Mouse (Mus musculus): ENCODE data around the gene Opcml. TPM values are rescaled to one million over a fixed set of nuclear protein-coding genes. Genes with fewer than 3 reads are reported as not detected.

Gene Opcml
- polyA plus RNA-seq, 1 experiment = 0.02 TPM

DNA sequence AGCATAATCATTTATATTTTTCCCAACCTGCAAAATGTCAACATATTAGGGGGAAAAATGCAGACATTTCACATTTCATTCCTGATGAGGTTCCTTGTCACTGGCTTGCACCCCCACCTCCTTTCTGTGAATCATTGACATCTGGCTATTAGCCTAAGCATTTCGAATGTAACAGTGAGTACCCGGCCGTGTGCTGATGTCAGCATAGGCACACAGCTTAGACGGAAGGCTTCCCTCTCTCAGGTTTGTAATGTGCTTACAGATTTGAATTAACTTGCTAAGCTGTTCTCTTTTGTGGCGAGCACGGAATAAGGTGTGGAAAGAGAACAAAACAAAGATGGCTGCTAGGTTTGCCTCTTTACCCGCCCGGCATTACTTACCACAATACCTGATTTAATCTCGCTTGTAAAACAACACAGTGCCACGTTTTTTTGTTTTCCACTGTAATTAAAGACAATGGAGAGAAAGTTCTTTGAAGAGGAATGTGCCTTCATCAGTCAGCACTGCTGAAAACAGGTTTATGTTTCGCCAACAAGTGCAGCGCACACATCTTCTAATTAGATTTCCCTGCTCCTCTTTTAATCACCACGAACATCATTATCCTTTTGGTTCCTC, 1121.1 kb downstream of the Opcml start:
- Histone ChIP-seq H3K27me3 (ENCODE audit: control insufficient read depth, insufficient read depth, low read length) (no peaks in the 10 kb centered on the region), H3K4me3 (ENCODE audit: extremely low read depth, insufficient read depth, insufficient read length) (no peak overlapping the region), H3K36me3 (ENCODE audit: control insufficient read depth, insufficient read depth, low read length) (no peaks in the 10 kb centered on the region), H3K27ac (ENCODE audit: insufficient read depth, low read length) (no peak overlapping the region), H3K4me1 (ENCODE audit: control insufficient read depth, insufficient read depth, insufficient read length) (no peaks in the 10 kb centered on the region)
- no peak for TF ChIP-seq CTCF (IDR thresholded peaks at IDR 0.05; ENCODE audit: extremely low read depth, insufficient read depth, insufficient read length, insufficient replicate concordance)
- no peak for TF ChIP-seq POLR2A (IDR thresholded peaks at IDR 0.05; ENCODE audit: low read depth, low read length)
- no peak for DNase-seq (ENCODE audit: low read depth in 1 of 2, low spot score in 2 of 2)
- 78% methylated on average over 13 of the region's 13 CpGs for WGBS

GRCm38 (mm10) chr9:28932069-28932468, 1141.5 kb downstream of the Opcml start:
- Histone ChIP-seq H3K36me3 (ENCODE audit: control insufficient read depth, insufficient read depth, low read length) (no peaks in the 10 kb centered on the region), H3K4me1 (ENCODE audit: control insufficient read depth, insufficient read depth, insufficient read length) (no peaks in the 10 kb centered on the region), H3K27ac (ENCODE audit: insufficient read depth, low read length) (no peak overlapping the region), H3K4me3 (ENCODE audit: extremely low read depth, insufficient read depth, insufficient read length) (no peak overlapping the region), H3K27me3 (ENCODE audit: control insufficient read depth, insufficient read depth, low read length) (no peaks in the 10 kb centered on the region)
- whole genome bisulfite sequencing = 70% methylated on average over 2 of the region's 2 CpGs
- no peak for TF ChIP-seq CTCF (IDR thresholded peaks at IDR 0.05; ENCODE audit: extremely low read depth, insufficient read depth, insufficient read length, insufficient replicate concordance)
- no peak for TF ChIP-seq POLR2A (IDR thresholded peaks at IDR 0.05; ENCODE audit: low read depth, low read length)
- DNase-seq (ENCODE audit: low read depth in 1 of 2, low spot score in 2 of 2) = no peak

DNA sequence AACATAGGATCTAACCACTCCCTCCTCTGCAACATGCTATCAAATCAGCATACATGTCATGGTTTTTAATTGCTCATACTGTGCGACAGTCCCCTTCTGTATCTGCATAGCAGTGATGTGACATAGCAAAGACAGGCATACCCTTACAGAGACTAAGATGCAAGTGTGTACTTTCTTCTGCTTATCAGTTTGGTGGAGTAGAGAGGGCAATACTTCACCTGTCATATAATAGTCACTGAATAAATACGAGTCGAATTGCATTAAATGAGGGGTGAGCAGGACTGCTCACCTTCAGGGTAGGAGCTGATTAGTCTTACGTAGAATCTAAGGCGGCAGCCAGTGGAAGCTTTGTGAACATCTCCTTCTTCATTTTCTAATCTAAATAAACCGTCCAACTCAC, 1146.6 kb downstream of the Opcml start:
- H3K27me3 ChIP-seq (ENCODE audit: control insufficient read depth, insufficient read depth, low read length) = no peaks in the 10 kb centered on the region
- H3K36me3 ChIP-seq (ENCODE audit: control insufficient read depth, insufficient read depth, low read length) = no peaks in the 10 kb centered on the region
- 85% methylated on average over 6 of the region's 6 CpGs for WGBS
- DNase-seq (ENCODE audit: low read depth in 1 of 2, low spot score in 2 of 2) = no peak
- H3K4me1 ChIP-seq (ENCODE audit: control insufficient read depth, insufficient read depth, insufficient read length) = no peaks in the 10 kb centered on the region
- TF ChIP-seq CTCF (IDR thresholded peaks at IDR 0.05; ENCODE audit: extremely low read depth, insufficient read depth, insufficient read length, insufficient replicate concordance) (no peak), POLR2A (IDR thresholded peaks at IDR 0.05; ENCODE audit: low read depth, low read length) (no peak)
- no peak overlapping the region for H3K27ac ChIP-seq (ENCODE audit: insufficient read depth, low read length)
- no peak overlapping the region for H3K4me3 ChIP-seq (ENCODE audit: extremely low read depth, insufficient read depth, insufficient read length)

DNA sequence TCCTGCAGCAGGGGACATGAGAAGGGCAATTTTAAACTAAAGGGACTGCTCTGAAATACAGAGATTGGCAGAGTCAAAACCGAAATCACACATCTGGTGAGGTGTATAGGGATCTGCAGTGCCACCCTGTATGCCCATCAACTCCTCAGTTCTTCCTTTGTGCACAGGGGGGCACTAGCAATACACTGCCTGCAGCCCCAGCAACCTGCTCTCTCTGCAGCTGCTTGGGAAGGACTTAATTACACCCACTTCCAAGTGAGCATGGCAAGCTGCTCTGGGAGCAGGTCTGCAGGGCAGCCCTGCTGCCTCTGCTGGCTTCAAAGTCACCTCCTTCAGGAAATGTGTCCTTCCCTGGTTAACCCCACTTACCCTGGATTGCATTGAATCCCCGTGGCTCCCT, 1147.4 kb downstream of the Opcml start:
- Histone ChIP-seq H3K36me3 (ENCODE audit: control insufficient read depth, insufficient read depth, low read length) (no peaks in the 10 kb centered on the region), H3K4me3 (ENCODE audit: extremely low read depth, insufficient read depth, insufficient read length) (no peak overlapping the region), H3K4me1 (ENCODE audit: control insufficient read depth, insufficient read depth, insufficient read length) (no peaks in the 10 kb centered on the region), H3K27me3 (ENCODE audit: control insufficient read depth, insufficient read depth, low read length) (no peaks in the 10 kb centered on the region), H3K27ac (ENCODE audit: insufficient read depth, low read length) (no peak overlapping the region)
- TF ChIP-seq CTCF (IDR thresholded peaks at IDR 0.05; ENCODE audit: extremely low read depth, insufficient read depth, insufficient read length, insufficient replicate concordance) = no peak
- no peak for TF ChIP-seq POLR2A (IDR thresholded peaks at IDR 0.05; ENCODE audit: low read depth, low read length)
- DNase-seq (ENCODE audit: low read depth in 1 of 2, low spot score in 2 of 2) = no peak
- WGBS = 49% methylated on average over 2 of the region's 2 CpGs

- no peak for DNase-seq (ENCODE audit: low read depth in 1 of 2, low spot score in 2 of 2)
- Histone ChIP-seq H3K27ac (ENCODE audit: insufficient read depth, low read length) (no peak overlapping the region), H3K4me3 (ENCODE audit: extremely low read depth, insufficient read depth, insufficient read length) (no peak overlapping the region), H3K4me1 (ENCODE audit: control insufficient read depth, insufficient read depth, insufficient read length) (no peaks in the 10 kb centered on the region), H3K27me3 (ENCODE audit: control insufficient read depth, insufficient read depth, low read length) (no peaks in the 10 kb centered on the region), H3K36me3 (ENCODE audit: control insufficient read depth, insufficient read depth, low read length) (no peaks in the 10 kb centered on the region)
- no peak for TF ChIP-seq CTCF (IDR thresholded peaks at IDR 0.05; ENCODE audit: extremely low read depth, insufficient read depth, insufficient read length, insufficient replicate concordance)
- no peak for TF ChIP-seq POLR2A (IDR thresholded peaks at IDR 0.05; ENCODE audit: low read depth, low read length)
These were observed 1150.3 kb downstream of the Opcml start for GRCm38 (mm10) chr9:28940901-28941300.

GRCm38 (mm10) chr9:28969455-28969854, 1178.9 kb downstream of the Opcml start:
- H3K27me3 ChIP-seq (ENCODE audit: control insufficient read depth, insufficient read depth, low read length) = no peaks in the 10 kb centered on the region
- TF ChIP-seq CTCF (IDR thresholded peaks at IDR 0.05; ENCODE audit: extremely low read depth, insufficient read depth, insufficient read length, insufficient replicate concordance) = no peak
- no peak for TF ChIP-seq POLR2A (IDR thresholded peaks at IDR 0.05; ENCODE audit: low read depth, low read length)
- no peak for DNase-seq (ENCODE audit: low read depth in 1 of 2, low spot score in 2 of 2)
- H3K4me3 ChIP-seq (ENCODE audit: extremely low read depth, insufficient read depth, insufficient read length) = no peak overlapping the region
- H3K36me3 ChIP-seq (ENCODE audit: control insufficient read depth, insufficient read depth, low read length) = no peaks in the 10 kb centered on the region
- no peaks in the 10 kb centered on the region for H3K4me1 ChIP-seq (ENCODE audit: control insufficient read depth, insufficient read depth, insufficient read length)
- 54% methylated on average over 1 of the region's 1 CpGs for WGBS
- no peak overlapping the region for H3K27ac ChIP-seq (ENCODE audit: insufficient read depth, low read length)

Measured in spleen, adult 2 months (tissue).